Mouse (Mus musculus) lung, postnatal 10 days (tissue): ENCODE results near the gene Eml4.
A peak's percentile ranks its signal among the peaks of the same experiment; 100 is the strongest.

Experiments
- DNase-seq: peaks from one replicate; pipeline ENCODE4 v3.0.0; 2021

Gene Eml4

DNA sequence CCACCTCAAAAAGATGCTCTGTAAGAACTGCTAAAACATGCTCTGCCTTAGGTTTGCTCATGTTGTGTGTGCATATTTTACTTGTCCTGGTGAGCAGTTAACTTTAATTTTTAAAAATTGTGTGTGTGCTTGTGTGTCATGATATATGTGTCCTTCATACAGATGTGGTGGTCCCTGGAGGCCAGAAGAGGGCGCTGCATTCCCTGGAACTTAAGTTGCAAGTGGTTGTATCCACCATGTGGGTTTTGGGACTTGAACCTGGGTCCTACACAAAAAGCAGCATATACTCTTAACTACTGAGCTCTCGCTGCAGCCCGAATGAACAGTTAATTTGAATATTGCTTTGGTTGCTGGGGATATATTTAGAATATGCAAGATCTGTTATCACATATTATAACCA is 36.4 kb downstream of the Eml4 start:
- DNase-seq: no peak

GRCm38 (mm10) chr17:83394013-83394412 is 43.3 kb downstream of the Eml4 start:
- DNase-seq: no peak

DNA sequence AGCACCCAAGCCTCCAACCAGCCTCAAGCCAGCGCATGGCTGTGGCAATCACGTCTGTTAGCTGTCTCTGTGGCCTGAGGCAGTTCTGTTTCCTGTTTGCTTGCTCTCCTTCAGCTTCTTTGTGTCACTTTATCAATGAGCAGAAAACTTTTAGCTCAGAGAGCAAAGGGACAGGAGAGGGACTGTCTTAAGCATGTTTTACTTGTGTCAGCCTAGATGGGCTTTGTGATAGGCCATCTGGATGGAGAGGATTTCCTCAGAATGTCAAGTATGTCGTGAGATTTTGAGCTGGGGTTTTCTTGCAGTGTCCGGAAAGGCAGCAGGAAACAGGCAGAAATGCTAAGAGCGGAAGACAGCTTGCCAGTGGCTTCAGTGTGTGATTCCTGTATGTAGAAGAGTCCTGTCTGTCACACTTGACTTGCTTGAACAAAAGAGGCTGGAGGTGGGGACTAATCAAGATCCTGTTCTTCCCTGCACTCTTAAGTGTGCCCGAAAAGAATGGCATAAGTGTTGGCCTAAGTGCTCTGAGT is 46.9 kb downstream of the Eml4 start:
- DNase-seq: peak; percentile 42

DNA sequence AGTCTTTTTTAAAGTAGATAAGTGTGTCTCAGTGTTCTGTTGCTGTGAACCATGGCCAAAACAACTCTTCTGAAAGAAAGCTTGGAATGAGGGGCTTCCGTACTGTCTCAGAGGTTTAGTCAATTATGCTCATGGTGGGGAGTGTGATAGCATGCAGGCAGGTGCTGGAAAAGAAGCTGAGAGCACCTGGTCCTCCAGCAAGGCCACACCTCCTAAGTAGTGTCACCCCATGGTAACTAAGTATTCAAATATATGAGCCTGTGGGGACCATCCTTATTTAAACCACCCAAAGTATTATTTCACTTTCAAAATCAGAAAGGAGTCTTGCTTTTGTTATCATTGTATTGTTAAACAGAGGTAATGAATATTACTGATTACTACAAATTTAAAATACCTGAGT is 48.0 kb downstream of the Eml4 start:
- DNase-seq: no peak

GRCm38 (mm10) chr17:83430607-83431006 is 79.9 kb downstream of the Eml4 start:
- no peak for DNase-seq

- no peak for DNase-seq
These were observed 92.7 kb downstream of the Eml4 start for GRCm38 (mm10) chr17:83443406-83443805.

GRCm38 (mm10) chr17:83449583-83449982 is 98.9 kb downstream of the Eml4 start:
- DNase-seq: no peak

GRCm38 (mm10) chr17:83451367-83451766 is 100.6 kb downstream of the Eml4 start:
- DNase-seq: no peak

DNA sequence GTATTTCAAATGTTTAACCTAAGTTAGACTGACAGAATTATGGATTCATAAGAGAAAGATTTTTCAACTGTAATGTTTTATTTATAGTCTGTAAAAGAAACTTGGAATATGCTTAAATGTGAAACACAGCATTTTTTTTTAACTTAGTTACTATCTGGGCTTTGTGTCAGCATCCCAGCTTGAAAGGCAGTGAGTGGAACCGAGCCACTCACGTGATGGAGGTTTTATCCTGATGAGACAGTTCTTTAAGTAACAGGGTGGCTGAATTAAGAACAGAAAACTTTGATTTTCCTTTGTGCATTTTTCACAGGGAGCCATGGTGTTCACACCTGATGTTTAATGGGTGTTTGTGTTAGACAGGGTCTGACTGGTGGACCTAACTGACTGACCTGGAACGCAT is 101.1 kb downstream of the Eml4 start:
- DNase-seq: no peak

DNA sequence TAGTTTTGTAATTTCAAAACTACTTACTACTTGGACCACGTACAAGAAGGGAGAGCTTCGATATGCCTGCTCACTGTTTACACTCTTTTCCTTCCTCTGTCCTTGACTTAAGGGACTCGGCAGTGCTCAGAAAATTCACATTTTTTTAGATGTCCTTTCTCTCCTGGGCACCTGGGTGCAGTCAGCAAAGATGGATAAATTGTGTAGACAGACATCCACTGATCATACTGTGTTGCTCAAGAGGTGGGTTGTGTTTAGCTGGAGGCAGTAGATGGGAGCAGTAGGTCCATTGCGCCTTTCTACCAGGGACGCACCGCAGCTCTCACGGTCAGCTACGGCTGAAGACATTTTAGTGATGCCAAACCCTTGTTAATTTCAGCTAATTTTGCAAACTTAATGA is 101.7 kb downstream of the Eml4 start:
- DNase-seq: no peak

DNA sequence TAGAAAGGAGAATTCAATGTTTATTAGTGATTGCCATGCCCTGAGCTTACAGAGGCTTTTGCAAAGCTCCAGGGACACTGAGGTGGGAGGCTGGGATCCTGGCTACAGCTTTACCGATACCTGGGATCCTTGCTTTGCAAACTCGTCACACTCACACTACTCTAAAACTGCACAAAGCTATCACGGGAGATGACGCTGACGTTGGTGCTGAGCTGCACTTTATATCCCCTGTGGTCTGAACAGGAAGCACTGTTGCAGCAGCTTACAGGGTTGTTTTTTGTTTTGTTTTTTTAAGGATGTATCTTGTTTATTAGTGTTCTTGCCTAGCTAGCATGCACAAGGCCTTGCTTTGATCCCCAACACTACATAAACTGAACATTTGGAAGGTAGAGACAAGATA is 102.9 kb downstream of the Eml4 start:
- no peak for DNase-seq

GRCm38 (mm10) chr17:83457271-83457670 is 106.5 kb downstream of the Eml4 start:
- DNase-seq: no peak

- no peak for DNase-seq
These were observed 115.2 kb downstream of the Eml4 start for GRCm38 (mm10) chr17:83465969-83466368.

DNA sequence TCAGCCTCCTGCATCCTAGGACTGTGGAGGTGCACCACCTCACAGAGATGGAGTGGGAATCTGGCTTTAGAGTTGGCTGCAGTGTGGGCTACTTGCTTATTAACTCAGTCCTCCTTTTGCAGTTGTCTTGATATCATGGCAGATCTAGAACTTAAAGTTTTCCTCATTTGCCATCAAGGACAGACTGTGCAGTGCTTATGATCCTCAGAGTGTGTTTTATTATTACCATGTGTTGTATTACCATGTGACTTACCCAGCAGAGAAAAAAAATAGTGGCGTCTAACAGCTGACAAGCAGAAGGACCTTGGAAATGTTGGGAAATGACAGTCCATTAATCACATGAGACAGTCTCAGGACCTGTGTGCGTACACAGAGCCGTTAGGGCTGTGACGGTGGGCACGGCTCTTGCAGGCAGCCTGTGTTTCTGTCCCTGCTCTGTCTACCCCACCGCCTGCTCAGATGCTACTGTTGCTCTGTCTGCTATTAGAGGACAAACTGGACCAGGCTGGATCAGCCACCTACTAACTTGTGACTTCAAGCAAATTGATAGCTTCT is 116.0 kb downstream of the Eml4 start:
- no peak for DNase-seq

- no peak for DNase-seq
These were observed 118.9 kb downstream of the Eml4 start for GRCm38 (mm10) chr17:83469586-83469985.

GRCm38 (mm10) chr17:83477089-83477488 is 126.4 kb downstream of the Eml4 start:
- no peak for DNase-seq

DNA sequence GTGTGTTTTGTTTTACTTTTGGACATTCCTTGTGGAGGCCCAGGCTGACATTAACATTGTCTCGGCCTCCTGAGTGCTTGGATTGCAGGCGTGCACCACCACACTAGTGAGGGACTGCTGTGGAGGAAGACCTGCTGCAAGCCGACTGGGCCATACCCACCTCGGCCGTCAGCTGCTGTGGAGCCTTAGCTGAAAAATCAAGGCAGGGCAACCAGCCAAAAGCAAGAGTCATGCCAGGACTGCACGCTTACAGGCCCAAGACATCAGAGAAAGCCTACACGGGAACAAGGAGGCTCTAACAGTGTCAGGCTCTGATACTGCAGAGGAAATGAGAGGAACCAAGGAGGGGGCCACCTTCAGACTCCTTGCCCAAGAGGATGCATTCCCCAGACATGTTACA is 130.8 kb downstream of the Eml4 start:
- DNase-seq: no peak

- no peak for DNase-seq
These were observed 132.2 kb downstream of the Eml4 start for GRCm38 (mm10) chr17:83482817-83483536.

GRCm38 (mm10) chr17:83483784-83484183 is 133.1 kb downstream of the Eml4 start:
- no peak for DNase-seq

- no peak for DNase-seq
These were observed 137.0 kb downstream of the Eml4 start for GRCm38 (mm10) chr17:83487762-83488161.

- no peak for DNase-seq
These were observed 148.2 kb downstream of the Eml4 start for GRCm38 (mm10) chr17:83498889-83499288.

DNA sequence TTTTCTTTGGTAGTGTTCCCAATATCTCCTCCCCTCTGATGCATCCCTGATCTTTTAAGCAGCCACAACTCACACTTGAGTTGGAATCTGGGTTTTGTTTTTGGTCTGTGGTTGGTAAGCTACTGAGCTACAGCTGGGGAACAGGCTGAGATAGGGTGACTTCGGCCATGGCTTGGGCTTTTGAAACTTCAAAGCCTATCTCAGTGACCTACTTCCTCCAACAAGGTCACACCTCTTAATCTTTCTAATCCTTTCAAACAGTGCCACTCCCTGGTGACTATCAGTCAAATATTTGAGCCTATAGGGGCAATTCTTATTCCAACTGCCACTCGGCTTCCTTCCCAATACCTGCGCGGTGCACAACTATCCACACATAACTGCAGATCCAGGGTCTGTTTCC is 149.0 kb downstream of the Eml4 start:
- DNase-seq: no peak

DNA sequence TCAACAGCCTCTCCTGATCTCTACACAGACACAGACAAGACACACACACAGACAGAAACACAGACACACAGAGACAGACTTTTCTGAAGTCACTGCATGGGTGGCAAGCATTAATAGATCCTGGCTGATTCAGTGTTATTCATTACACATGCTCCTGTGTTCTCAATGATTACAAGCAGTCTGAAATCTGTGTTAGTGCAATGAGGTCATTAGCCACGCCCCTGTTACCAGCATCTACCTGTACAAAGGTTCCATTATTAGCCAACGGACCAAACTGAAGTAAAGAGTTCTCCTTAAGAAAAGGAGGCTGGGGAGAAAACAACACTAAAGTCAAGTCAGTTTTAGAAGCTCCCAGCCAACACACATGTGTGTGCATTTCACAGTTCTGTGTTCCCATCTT is 153.0 kb downstream of the Eml4 start:
- no peak for DNase-seq

GRCm38 (mm10) chr17:83512130-83512529 is 161.4 kb downstream of the Eml4 start:
- DNase-seq: no peak
